Mouse (Mus musculus) spleen, postnatal 14 days (tissue): Measurements from ENCODE around the gene Hcfc1.

Experiments
- DNase-seq, 2 experiments: peaks; one replicate each; pipeline ENCODE4 v3.0.0; 2021 to 2022; ENCODE audit warnings: low spot score in 2 of 2

The Hcfc1 gene

DNA sequence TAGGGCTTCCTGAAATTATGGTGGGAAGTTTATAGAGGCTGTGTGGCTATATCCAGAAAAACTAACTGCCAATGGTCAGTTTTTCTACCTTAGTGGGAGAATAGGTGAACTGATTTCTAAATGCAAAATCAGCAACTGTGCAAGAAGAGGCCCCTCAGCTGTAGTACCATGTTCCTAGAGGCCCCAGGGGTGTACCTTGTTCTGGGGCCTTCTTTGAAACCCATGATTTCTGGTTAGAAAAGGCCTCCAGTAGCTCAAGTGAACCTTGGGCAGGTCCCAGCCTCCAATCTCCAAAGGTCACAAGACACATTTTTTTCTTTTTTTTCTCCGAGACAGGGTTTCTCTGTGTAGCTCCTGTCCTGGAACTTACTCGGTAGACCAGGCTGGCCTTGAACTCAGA is 23.9 kb downstream of the Hcfc1 start:
- no peak for DNase-seq

DNA sequence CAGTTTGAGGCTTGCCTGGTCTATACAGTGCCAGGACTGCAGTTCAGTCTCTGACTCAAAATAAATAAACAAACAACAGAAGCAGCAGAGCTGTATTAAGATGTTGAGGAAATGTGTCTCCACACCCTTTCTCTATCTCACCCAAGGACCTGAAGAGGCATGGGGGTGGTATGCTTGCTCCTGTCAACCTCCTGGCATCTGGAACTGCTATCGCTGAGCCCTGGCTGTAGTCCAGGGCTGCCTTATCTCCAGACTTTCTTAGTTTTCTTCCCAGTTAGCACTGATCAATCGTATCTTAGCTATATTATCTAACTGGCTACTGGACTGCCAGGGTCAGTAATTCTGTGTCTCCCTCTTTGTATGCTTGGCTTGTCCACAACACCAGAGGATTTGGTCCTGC is 24.3 kb downstream of the Hcfc1 start:
- DNase-seq, result no peak

DNA sequence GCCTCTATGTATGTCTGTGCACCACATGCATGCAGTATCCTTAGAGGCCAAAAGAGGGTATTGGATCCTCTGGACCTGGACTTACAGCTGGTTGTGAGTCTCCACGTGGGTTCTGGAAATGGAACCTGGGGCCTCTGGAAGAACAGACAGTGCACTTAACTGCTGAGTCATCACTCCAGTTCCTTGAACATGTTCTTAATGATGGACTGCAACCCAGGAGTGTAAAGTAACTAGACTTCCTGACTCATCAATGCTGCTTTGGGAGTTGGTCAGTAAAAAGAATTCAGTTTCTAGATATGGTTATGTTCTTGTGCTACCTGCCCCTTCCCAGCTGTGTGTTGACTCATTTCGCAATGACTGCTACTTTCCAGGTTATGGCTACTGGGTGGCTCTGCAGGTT is 34.3 kb downstream of the Hcfc1 start:
- DNase-seq, result no peak

DNA sequence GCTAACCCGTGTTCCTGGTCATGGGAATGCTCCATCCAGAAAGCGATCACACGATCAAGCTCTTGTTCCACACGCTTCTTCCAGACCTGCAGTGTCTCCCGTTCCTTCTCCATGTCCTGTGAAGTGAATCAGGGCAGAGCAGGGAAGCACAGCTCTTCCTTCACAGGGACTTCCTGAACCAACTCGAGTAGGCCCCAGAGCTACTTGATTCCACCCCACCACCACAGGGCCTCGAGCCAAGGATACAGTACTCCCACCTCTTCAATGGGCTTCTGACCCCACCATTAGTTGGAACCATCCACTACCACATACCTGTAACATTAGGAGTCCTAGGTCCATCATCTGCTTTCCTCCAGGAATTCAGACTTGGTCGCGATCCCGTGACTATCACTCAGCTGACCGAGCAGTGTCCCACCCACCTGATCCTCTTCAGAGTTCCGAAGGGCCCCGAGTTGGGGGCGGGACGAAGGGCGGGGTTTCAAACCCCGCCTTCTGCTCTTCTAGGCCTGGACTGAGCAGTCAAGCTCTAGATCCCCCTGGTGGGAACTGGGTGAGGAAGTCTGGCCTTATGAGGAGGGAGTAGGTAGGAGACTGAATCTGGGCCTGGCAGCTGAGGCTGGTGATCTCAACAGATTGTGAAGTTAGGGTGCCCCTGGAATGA is 35.6 kb downstream of the Hcfc1 start, which contains the start of gene Renbp:
Renbp (minus strand) TSS at position 449 of the 661 bp plus-strand sequence.
- DNase-seq, result peak; percentile 14 to 30

DNA sequence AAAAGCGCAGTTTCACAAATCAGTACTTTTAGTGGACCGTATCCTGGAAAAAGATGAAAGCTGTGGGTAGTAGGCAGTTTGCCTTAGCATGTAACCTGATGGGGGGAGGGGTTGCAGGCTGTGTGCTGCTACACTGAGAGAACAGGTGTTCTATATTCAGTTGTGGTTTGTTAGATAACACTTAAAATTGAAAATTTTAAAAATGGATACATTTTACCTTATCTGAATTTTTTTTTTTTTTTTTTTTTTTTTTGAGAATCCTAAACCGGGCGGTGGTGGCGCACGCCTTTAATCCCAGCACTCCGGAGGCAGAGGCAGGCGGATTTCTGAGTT is 43.6 kb downstream of the Hcfc1 start:
- no peak for DNase-seq

DNA sequence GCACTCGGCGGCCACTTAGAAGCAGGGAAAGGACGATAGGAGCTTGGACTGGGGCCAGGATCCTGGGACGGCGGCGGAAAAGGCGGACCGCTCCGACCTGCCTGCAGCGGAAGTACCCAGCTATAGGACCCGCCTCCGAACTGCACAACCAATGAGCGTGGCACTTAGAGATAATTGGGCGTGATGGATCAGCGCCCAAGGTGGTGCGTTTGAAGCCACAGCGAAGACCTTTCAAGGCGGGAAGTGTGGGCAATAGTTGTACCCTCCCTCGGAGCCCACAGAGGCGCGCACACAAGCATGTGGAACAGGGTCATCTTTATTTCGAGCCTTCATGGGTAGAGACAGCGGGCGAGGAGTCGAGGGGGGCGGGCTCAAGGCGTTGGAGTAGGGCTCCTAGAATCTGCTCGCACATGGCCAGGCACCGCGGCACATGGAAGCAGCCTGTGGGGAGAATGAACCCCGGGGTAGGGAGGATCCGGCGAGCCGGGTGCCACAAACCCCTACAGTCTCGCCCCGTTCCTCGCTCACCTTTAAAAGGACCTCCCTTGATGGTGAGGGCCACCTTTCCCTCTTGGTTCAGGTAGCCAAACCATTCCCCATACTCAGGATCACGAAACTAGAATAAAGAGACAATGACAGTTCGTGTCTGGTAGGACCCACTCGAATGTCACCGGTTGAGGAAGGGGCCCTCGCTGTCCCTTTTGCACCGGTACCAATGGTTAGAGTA is 44.2 kb downstream of the Hcfc1 start, which contains the start of the genes Arhgap4 and Naa10:
Arhgap4 (minus strand) TSS at position 48 of the 727 bp plus-strand sequence.
Naa10 (minus strand) TSS at position 122 of the 727 bp plus-strand sequence.
- peak; percentile 70 to 77 for DNase-seq

DNA sequence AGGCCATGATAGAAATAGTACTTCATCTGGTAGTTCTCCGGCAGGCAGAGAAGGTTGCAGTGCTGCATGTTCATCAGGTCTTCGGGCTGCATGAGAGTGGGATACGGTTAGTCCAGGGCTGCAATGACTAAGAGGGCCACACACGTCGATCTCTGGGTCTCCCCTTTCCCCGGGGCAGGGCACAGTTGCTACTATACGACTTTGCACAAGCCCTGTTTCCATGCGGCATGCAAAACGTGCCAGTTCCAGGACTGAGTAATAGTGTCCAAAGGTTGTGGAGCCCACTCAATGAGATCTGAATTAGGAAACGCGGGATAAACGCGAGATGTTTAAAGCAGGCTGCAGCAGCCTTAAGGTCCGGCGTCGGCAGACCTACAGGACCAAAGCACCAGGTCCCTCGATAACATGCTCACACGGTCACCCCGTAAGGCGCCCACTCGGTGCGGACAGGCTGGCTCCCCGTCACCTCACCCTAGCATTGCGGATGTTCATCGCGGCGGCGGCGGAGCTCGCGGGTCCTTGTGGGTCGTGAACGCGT is 44.8 kb downstream of the Hcfc1 start:
- no peak for DNase-seq

DNA sequence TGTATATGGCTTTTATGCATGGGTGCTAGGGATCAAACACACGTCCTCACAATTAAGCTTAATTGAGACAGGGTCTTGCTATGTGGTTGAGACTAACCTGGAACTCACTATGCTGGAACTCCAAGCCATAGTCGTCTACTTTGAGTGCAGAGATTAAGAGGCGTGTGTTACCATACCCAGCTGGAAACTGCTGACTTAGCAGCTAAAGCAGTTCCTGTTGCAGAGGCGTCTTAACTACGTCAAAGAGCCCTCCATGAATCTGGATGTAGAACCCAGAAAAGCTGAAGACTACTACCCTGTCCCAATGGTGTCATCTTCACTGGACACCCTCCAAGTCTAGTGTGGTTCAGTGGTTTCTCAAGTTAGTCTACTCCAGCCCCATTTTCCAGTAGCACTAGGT is 47.5 kb downstream of the Hcfc1 start:
- DNase-seq, result no peak

DNA sequence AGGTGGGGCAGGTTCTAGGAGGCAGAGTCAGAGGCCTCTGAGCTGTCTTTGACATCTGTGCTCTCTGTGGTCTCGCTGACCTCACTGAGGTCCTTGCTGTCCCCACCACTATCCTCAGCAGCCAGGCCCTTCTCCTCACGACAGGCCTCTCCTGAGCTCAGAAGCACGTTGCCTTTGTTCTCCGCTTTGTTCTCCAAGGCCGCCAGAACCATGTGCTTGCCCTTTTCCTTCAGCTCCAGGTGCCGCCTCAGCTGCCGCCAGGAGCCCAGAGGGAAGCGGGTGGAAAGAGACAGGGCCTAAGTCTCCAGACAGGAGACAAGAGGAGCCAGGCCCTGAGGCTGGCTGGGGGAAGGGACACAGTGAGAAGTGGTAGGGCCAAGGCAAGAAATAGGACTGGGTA is 49.2 kb downstream of the Hcfc1 start:
- DNase-seq, result no peak

DNA sequence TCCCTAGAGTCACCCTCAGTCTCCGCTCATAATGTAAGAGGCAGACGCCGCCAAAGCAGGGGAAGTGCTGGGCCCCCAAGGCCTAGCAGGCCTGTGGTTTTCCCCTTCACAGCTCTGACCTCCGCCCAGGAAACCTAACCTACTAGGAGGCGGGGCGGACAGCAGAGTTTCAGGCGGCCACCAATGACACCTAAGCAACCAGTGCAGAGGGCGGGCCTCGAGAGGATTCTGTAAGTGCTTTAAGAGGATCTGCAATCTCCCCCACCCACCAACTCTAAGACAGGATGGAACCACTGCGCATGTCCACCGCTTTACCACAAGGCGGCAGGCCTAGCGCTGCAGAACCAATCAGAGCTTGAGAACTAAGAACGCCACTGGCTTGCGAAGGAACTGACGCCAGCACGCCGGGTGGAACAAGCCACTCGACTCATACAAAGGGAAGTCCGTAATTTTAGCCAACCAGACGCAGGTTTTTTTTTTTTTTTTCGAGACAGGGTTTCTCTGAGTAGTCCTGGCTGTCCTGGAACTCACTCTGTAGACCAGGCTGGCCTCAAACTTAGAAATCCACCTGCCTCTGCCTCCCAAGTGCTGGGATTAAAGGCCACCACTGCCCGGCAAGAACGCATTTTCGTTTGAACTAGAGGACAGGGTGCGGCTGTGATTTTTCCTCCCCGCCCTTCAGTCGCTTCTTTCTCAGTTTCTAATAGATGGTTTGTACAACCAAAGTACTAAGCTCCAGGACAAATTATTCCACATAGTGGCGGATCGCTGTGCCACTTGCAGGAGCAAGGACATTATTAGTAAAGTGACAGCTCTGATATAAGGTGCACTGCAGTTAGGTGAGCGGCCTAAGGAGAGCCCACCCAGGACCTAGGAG is 51.1 kb downstream of the Hcfc1 start:
- peak; percentile 69 to 74 for DNase-seq

DNA sequence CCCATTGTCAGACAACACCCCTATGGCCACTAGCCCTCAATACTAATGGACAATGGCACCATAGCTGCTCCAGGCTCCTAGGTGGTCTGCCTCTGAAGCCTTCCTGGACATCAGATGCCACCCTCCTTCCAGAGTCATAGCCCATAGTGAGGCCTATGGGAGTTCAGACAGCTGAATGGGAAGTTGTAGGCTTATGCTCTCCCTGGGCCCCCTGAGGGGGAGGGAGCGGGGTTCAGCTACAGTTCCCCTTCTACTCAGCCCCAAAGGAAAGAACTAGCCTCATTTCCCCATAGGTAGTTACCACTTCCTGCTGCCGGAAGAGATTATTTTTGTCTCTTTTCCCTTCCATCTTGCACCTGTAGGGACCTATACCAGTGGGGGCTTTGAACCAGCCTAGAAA is 54.6 kb downstream of the Hcfc1 start:
- DNase-seq, result peak; percentile 11 to 20

DNA sequence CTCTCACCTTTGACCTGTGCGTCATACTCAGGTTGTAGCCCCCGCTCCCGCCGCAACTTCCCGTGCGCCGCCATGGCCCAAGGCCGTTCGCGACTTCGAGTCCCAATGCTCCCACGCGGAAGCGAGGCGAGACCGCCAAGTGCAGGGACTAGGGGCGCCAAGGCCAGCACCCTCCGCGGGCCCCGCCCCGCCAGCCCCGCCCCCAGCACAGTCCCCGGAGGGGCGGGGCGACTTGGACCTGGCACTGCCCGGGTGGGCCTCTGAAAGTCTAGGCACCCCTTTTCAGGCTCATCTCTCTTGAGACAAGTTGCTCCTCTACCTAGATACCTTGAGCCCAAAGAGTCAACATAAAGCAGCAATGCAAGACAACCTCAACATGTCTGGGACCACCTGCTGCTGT is 55.0 kb downstream of the Hcfc1 start:
- peak; percentile 34 to 46 for DNase-seq

DNA sequence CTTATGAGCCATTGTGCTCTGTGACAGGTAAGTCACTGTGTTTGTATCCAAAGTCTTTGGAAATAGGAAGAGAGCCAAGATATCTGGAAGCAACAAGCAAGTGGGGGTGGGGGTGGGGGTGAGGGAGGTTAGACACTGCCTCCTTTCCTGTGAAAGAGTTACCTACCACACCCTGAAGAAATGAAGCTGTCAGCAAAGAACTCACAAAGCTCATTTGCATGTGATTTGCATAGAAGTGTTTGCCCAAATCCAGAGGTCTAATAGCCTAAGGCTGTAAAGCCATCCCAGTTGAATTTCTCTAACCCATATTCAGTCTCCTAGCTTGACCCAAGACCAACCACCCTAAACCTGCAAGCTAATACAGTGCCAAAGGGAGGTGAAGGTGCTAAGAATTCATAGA is 55.7 kb downstream of the Hcfc1 start:
- DNase-seq, result no peak

DNA sequence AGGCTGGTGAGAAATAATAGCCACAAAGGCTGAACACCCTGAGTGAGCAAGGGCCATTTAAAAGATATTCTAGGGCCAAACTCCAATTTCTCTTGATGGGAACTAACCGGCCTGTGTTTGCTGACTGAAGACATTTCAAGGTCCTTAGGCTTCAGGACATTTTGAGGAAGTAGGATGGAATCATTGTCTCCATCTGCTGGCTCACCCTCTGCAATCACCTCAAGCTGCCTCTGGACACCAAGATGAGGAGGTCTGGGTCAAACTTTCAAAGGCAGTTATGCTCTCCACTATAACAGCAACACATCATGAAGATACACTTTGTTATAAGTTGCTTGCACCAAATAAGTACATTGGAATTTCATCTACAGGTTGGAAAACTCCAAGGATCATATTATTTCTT is 56.1 kb downstream of the Hcfc1 start:
- DNase-seq, result no peak

DNA sequence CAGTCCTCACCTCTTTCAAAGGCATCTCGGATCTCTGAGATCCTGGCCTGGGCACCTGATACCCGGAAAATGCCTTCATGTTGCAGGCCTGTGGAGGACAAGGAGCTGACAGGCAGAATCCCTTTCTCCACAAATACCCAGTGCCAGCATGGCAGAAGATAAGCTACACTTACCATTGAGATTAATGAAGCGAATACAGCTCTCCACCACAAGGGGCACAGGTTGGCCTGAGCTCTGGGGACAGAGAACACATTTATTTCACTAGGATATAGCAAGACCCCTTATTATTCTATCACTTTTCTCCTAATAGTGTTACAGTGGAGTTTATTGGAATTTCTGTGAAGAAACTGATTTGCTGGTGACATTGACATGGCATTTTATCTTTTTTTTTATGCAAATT is 68.2 kb downstream of the Hcfc1 start:
- no peak for DNase-seq

DNA sequence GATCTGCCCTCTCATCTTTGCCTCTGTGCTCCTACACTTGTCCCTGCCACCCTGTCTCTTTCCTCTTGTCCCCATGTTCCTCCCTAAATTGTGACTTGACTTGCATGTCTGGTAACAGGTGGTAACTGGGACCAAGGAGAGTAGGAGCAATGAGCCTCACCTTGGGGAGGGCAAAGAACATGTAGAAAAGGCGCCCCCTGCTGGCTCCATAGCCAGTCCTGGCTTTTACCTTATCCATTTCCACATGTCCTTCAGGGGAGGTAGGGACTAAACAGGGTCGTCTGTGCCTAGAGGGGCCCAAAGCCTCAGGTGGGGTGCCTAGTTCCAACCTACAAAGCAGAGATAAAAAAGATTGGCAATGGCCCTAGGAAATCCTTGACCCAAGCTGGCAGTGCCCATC is 70.4 kb downstream of the Hcfc1 start, which contains the start of gene L1cam:
L1cam (minus strand) TSS at position 387 of the 400 bp plus-strand sequence.
- DNase-seq, result peak; percentile 23 to 42

DNA sequence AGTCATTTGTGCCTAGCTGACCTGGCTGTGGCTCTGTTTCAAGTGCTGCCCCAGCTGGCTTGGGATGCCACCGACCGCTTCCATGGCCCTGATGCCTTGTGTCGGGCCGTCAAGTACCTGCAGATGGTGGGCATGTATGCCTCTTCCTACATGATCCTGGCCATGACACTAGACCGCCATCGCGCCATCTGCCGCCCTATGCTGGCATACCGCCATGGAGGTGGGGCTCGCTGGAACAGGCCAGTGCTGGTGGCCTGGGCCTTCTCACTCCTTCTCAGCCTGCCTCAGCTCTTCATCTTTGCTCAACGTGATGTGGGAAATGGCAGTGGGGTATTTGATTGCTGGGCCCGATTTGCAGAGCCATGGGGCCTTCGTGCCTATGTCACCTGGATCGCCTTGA is 73.3 kb downstream of the Hcfc1 start:
- DNase-seq, result no peak
